Mouse (Mus musculus): ENCODE measurements around the gene Pkd1l3. TPM values are rescaled to one million over a fixed set of nuclear protein-coding genes. Genes with fewer than 3 reads are reported as not detected.

Pkd1l3 gene
- total RNA-seq, 2 experiments from 2014 or later = 0.08 TPM; not detected in 1

DNA sequence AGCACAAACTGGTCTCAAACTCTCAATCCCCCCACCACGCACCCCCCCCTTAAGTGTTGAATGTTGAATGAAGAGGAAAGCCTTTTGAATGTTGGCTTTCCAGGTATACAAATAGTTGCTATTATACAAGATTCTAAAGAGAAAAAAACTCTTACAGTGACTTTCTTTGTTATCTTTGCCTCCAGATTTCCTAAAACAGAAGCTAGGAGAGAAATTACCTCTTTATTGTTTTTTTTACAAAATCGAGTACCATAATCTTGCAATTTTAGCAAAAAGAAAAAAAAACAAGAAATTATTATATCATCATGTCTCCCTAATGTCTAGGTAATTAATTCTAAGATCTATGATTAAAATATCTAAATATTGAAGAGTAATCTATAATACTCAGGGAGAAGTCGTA is 1.3 kb downstream of the Pkd1l3 start:
- DNase-seq (ENCODE audit: low spot score in 2 of 2) = no peak

DNA sequence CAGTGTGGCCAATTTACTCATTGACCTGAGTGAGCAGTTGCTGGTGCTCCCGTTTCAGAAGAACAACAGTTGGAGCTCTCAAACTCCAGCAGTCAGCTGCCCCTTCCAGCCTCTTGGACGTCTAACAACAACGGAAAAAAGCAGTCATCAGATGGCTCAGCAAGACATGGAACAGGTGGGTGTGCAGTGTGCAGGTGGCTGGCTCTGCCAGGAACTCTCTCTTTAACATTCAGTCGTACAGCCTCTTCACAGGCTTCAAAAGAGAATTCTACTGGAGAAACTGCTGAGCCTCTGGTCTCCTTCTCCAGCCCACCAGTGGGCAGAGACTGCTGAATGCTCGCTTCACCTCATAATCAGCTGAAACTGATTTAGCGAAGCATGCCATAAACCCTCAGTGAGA is 14.3 kb downstream of the Pkd1l3 start:
- DNase-seq (ENCODE audit: low spot score in 2 of 2) = no peak

DNA sequence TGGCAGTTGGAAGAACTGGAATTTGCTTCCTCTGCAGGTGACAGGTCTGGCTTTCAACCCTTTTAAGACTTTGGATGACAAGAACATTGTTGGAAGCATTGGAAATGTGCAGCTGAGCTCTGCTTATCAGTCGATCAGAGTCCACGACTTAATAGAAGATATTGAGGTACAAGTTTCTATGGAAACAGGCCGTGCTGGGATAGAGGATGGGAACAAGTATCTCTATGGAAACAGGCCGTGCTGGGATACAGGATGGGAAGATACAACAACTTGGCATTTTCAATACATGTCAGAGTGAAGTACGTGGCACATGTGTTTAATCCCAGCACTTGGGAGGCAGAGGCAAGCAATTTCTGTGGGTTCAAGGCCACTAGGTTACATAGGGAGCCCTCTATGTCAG is 18.2 kb downstream of the Pkd1l3 start:
- DNase-seq (ENCODE audit: low spot score in 2 of 2) = no peak

DNA sequence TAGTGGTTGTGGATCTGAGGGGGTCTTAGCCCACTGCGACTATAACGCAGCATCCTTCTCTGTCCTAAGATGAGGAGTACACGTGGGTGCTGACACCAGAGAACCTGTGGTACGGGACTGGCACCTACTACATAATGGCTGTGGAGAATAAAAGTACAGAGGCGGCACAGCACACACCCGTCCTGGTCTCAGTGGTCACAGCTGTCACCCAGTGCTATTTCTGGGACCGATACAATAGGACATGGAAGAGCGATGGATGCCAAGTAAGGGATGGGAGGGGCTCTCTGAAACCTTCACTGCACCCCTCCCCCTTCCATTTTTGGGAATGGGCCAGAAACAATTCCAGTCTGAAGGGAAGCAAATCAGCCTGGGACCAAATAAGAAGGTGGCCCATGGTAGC is 20.8 kb downstream of the Pkd1l3 start:
- no peak for DNase-seq (ENCODE audit: low spot score in 2 of 2)

DNA sequence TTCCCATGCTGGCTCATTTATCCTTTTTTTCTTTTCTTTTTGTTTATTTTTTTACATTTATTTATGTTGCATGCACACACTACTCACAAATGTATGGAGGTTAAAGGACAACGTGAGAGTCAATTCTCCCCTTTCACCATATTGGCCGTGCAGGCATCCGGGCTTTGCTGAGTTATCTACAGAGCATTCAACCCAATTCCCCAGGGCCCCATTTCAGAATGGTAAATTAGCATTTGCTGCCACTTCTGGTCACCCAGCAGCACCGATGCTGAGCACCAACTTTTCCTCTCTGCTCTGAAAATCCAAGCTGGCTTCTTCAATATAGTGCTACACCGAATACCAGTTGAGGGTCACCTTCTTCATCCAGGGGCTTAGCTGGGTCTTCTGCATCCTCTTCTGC is 24.5 kb downstream of the Pkd1l3 start:
- no peak for DNase-seq (ENCODE audit: low spot score in 2 of 2)

- DNase-seq (ENCODE audit: low spot score in 2 of 2) = no peak
These were observed 26.1 kb downstream of the Pkd1l3 start for GRCm38 (mm10) chr8:109640410-109640809.

DNA sequence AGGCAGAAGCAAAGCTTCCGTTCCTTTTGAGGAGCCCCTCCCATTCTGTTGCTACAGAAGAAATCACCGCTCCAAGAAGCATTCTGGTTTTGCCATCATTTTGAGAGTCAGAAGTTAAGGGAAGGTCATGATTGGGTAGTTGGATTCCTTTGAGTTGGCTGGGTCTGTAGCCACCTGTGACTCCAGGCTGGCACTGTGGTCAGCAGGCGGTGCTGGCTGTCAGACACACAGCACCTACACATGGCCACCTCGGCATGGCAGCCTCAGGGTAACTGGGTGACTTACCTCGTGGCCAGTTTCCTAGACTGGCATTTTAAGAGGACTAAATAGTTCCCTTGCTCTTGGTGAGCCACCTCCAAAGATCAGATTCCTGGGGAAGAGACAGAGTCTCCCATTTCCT is 26.9 kb downstream of the Pkd1l3 start:
- no peak for DNase-seq (ENCODE audit: low spot score in 2 of 2)

DNA sequence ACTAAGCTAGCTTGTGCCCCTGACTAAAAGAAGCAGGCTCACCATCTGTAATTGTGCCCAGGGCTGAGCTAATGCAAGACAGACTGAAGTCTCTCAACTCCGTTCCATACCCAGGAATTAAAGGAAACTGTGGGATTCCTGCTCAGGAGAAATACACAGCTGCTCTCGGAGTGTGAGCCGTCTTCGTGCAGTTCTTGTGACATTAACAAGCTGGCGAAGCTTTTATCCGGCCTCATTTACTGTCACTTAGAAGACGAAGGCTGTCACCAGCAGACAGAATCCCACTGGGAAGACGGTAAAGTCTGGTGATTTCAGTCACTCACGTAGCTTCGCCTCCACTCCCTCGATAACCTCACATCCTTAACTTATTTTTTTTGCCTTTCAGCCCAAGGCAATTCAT is 33.0 kb downstream of the Pkd1l3 start:
- DNase-seq (ENCODE audit: low spot score in 2 of 2) = no peak

DNA sequence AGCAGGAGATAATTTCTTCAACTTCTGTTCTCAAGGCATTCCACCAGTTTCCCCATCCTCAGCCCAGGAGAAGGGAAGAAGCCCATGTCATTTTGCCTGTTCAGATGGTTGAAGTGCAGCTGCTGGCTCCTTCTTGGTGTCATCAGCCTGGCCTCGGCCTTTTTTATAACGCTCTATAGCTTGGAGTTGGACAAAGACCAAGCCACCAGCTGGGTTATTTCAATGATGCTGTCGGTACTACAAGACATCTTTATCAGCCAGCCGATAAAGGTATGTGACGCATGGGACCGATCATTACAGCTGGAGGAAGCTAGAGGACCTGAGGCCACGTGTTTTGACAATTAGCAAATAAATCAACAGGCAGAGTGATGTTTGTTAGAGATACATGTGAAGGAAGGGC is 34.2 kb downstream of the Pkd1l3 start:
- no peak for DNase-seq (ENCODE audit: low spot score in 2 of 2)

DNA sequence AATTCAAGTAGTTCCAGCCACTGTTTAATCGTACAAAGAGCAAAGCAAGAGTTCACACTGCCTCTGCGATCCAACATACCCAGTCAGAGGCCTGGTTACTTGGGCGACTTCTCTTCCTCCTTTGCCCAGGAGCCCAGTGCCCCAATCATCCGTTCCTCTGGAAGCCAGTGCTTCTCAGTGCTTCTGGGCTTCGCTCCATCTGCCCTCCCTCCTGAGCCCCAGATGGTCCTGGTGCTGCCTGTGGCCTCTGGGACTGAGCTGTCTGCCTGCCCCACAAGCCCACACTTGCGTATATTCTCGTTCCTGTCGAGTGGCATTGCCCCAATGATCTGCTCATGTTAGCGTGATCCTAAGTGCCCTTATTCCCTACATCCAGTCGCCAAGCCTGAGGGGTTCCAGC is 36.5 kb downstream of the Pkd1l3 start:
- DNase-seq (ENCODE audit: low spot score in 2 of 2) = no peak

DNA sequence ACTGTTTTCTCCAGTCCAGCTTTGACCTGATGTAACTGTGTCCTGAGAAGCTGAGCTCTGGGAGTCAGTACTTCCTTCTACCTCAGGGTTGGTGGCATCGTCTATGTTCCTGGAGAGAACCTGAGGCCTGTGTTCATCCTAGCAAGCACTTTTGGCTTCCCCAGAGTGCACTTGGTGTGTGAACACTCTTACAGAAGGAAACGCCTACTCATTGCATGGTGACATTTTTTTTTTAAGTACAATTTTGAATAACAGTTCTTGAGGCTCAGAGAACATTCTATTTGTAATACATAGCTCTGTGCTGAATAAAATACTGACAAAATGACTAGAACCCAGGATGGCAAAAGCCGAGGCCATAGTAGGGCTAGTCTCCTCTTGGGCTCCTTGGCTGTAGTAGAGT is 42.5 kb downstream of the Pkd1l3 start:
- DNase-seq (ENCODE audit: low spot score in 2 of 2) = no peak

DNA sequence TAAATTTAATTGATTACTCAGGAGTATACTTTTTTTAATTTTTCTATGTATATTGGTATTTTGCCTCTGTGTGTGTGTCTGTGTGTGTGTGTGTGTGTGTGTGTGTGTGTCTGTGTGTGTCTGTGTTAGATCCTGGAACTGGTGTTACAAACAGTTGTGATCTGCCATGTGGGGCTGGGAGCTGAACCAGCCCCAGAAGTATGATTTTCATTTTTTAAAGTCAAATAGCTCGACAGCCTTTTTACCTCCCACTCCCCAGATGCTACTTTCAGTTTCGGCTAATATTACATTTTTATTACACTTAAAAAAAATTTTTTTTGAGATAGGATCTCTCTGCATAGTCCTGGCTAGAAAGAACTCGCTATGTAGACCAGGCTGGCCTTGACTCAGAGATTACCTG is 48.0 kb downstream of the Pkd1l3 start:
- no peak for DNase-seq (ENCODE audit: low spot score in 2 of 2)

GRCm38 (mm10) chr8:109666616-109667015 is 52.3 kb downstream of the Pkd1l3 start:
- DNase-seq (ENCODE audit: low spot score in 2 of 2) = no peak

DNA sequence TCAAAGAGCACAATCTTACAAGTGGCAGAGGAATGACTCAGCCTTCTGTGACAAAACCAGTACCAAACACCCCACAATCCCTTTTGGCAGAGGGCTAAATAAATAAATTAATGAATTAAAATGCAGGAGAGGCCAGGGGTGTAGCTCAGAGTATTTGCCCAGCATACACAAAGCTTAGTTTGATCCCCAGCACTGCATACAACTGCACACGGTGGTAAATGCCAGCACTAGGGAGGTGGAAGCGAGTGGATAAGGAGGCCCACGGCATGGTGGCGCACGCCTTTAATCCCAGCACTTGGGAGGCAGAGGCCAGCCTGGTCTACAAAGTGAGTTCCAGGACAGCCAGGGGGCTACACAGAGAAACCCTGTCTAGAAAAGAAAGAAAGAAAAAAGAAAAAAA is 58.3 kb downstream of the Pkd1l3 start:
- no peak for DNase-seq (ENCODE audit: low spot score in 2 of 2)

- no peak for DNase-seq (ENCODE audit: low spot score in 2 of 2)
These were observed 59.3 kb downstream of the Pkd1l3 start for GRCm38 (mm10) chr8:109673596-109673995.

GRCm38 (mm10) chr8:109675896-109676643 is 61.8 kb downstream of the Pkd1l3 start:
- DNase-seq (ENCODE audit: low spot score in 2 of 2) = no peak

- no peak for DNase-seq (ENCODE audit: low spot score in 2 of 2)
These were observed 67.2 kb downstream of the Pkd1l3 start for GRCm38 (mm10) chr8:109681535-109681934.

DNA sequence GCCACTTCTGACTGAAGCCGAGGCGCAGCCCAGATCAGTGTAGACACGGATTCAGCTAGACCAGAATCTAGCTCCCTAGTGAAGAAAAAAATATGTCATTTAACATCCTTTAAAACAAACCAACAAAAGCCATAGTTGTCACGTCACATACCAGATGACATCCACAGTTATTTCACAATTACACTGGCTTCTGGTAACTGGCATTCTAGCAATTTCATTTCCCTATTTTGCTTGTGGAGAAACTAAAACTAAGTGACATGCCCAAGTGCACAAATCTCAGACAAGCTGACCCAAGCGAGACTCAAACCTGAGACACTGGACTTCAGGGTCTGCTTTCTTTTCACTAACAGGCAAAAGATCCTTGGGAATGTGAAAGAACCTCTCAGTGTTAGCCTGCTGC is 67.8 kb downstream of the Pkd1l3 start:
- DNase-seq (ENCODE audit: low spot score in 2 of 2) = no peak

- no peak for DNase-seq (ENCODE audit: low spot score in 2 of 2)
These were observed 72.9 kb downstream of the Pkd1l3 start for GRCm38 (mm10) chr8:109687248-109687647.

- DNase-seq (ENCODE audit: low spot score in 2 of 2) = no peak
These were observed 77.5 kb downstream of the Pkd1l3 start for GRCm38 (mm10) chr8:109691769-109692168.

- no peak for DNase-seq (ENCODE audit: low spot score in 2 of 2)
These were observed 78.3 kb downstream of the Pkd1l3 start for GRCm38 (mm10) chr8:109692443-109693145.

DNA sequence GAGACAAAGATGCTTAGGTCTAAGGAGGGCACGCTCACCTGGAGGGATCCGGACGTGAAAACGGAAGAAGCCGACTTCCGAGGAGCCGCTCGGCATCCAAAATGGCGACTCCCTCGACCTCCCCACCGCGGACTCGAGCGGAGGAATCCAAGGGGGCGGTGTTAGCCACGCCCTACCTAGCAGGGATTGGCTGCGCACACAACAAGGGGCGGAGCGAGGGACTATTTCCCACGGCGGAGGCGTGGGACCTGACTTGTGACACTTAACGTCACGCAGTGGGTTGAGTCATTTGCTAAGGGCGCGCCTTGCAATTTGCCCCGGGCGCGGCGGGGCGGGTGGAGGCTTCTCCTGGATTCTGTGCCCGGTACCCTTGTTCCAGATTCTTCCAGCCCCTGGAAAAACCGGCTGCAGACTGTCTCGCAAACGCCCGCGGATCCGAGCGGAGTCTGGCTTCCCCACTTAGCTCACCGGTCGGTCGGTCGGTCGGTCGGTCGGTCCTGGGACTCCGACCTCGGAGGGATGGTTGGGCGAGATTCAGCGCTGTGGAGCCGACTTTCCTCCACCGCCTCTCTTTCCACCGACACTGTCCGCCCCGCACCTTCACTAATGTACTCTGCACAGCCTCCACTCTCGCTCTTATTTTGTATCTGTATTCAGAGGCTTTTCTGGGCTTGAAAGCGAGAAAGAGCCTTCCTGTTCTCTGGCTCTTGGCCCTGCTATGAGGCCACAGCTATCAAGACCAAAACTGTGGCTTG is 79.0 kb downstream of the Pkd1l3 start, which contains the start of gene Ist1:
Gene Ist1 (minus strand): TSS at position 115 of the 755 bp plus-strand sequence.
- DNase-seq (ENCODE audit: low spot score in 2 of 2) = peak; percentile 95 to 97
